Mouse (Mus musculus) frontal cortex, postnatal 10 days (tissue): ENCODE results near the gene Cldnd1.

Experiments
- DNase-seq, 2 experiments: peaks; one replicate each; pipeline ENCODE4 v3.0.0; 2022; ENCODE audit warnings: low spot score in 2 of 2, mixed read lengths in 1 of 2

The Cldnd1 gene

GRCm38 (mm10) chr16:58727477-58728131 is at the start of gene Cldnd1:
Cldnd1 (plus strand) TSS chr16:58727910.
- DNase-seq = peak; percentile 94

GRCm38 (mm10) chr16:58678660-58679059 is 49.0 kb upstream of the Cldnd1 start:
- DNase-seq = no peak

- no peak for DNase-seq
Measured at GRCm38 (mm10) chr16:58682046-58682445, 45.7 kb upstream of the Cldnd1 start.

DNA sequence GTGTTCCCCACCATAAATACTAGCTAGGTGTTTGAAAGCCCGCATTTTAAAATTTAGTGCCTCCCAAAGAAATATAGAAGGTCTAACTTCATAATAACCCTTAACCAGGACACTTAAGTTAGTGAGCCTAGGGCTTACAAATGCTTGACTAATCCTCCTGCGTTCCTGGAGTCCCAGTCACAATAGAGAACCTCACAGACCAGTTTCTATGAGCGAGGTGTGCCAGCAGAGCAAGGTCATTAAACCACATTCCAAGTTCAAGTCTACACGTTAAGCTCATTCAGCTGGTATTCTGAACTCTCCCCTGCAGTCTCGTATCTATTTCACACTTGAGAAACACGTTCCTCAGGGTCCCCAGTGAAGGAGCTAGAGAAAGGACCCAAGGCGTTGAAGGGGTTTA is 44.8 kb upstream of the Cldnd1 start:
- no peak for DNase-seq

DNA sequence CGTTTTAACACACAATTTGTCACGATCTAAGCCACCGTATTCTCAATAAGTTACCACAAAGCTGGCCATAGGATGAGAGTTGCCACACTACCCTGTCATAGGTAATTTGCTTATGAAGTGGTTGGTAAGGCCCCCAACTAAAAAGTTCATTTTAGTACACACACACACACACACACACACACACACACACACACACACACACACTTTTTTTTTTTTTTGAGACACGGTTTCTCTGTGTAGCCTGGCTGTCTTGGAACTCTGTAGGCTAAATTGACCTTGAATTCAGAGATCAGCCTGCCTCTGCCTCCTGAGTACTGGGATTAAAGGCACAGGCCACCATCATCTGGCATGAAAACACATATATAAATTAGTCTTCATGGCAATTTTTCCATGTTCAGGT is 43.8 kb upstream of the Cldnd1 start:
- DNase-seq = no peak

- no peak for DNase-seq
Measured at GRCm38 (mm10) chr16:58684537-58684936, 43.2 kb upstream of the Cldnd1 start.

DNA sequence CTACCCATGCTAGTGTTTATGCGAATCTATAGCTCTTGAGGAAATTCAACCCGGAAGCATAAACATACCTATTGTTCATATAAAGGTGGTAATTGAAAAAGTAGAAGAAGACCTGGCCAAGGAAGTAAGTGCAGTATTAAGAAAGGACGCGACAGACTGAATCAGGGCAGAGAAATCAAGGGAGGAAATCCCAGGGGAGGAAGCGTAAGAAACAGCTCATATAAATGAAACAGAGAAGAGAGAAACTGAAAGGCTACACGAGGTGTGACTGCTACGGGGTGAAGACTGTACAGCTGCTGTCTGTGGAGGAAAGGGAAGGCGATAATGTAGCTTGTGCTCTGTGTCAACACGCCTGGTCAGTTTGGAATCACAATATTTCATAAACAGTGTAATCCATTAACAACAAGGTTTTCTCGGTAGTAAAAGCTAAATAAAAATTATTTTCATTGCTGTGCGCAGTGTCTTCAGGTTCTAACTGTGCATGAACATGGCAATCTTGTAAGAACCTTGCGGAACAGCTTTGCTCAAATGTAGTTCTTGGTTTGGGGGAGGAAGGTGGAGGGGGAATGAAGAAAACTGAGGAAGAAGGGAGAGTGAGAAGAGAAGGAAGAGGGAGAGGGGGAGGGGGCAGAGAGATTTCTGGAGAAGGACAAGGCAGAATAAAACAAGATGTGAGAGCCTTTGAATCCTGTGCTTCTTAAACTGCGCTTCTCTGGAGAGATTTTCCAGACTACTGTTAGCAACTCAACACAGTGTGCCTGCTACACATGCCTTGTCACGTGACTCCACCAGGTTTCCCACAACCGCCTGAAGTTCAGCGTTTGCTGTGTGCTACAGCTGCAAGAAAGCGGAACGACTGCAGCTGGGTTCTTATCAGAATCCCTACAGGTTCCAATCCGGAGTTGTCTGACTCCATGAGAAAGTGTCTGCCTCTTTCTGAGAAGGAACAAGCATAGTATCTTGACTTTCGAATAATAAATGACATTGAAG is 41.9 kb upstream of the Cldnd1 start:
- DNase-seq = no peak

DNA sequence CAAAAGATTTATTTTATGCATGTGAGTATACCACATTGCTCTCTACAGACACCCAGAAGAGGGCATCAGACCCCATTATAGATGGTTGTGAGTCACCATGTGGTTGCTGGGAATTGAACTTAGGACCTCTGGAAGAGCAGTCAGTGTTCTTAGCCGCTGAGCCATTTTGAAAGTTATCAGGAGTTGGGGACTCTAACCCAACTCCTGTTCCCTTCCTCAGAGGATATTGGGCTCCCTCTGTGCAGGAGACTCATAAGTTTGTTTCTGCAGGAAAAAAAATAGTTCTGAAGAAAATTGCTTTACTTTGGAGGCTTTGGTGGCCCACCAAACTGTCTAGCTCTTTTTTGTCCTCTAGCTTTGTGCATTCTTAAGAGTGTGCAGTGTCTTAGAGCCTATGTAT is 39.2 kb upstream of the Cldnd1 start:
- DNase-seq = no peak

- no peak for DNase-seq
Measured at GRCm38 (mm10) chr16:58689555-58690169, 38.0 kb upstream of the Cldnd1 start.

DNA sequence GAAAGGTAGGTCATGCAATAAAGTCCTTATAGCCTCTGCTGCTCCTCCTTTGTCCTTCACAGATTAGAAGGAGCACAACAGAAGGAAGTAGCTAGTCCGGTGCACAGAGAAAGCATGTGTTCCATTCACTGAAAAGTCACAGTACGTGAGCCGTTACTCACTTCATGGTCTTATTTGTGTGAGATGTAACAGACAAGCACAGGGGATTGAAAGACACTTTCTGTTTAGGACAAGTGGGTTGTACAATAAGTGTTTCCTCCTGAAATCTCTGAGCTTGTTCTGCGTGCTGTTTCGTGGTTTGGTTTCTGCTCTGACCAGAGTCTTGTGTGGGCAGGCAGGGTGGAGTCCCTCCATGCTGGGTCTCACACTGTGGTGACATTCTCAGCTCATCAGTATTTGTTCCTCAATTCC is 37.4 kb upstream of the Cldnd1 start:
- DNase-seq = no peak

GRCm38 (mm10) chr16:58694091-58694490 is 33.6 kb upstream of the Cldnd1 start:
- no peak for DNase-seq

GRCm38 (mm10) chr16:58696796-58697195 is 30.9 kb upstream of the Cldnd1 start:
- no peak for DNase-seq

DNA sequence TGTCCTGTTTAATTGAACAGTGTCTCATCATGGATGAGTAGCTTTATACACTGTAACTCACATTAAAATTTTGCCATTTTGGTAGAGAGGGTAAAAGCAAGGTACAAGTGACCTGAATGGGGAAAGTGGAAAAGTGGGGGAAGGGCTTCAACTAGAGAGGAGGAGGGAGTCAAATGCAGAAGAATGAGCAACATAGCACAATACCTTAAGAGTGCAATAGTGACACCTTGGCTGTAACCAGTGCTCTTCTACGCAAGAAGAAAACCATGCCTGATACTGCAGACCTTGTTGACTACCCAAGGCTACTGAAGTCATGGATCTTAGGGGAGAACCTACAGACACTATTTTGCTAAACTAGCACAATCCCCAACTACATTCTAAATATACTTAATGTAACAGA is 30.4 kb upstream of the Cldnd1 start:
- DNase-seq = no peak

GRCm38 (mm10) chr16:58700174-58700573 is 27.5 kb upstream of the Cldnd1 start:
- DNase-seq = no peak

DNA sequence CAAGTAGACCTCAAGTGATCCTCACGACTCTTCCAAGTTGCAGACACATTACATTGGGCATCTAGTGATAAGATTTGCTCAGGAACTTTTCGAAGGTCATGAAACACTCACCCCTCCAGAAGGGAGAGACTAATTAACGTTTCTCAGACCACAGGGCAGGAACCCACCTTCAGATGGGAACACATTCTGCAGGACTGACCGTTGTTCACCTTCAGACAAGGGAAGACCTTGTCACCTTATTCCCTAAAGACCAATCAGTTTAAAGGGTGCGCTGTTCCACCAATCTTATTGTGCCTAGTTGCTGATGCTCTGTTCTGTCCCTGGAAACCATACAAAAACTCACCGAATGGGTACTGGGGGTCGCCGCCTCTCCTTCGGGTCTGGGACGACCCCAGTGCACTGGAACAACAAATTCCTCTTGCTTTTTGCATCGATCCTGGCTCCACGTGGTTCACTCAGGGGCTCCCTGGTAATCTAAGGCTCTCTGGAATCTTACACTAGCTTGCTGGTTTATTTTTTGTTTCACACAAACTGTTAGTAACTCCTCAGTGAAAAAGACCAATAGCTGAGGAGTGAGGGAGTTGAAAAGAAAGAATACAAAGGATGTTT is 26.8 kb upstream of the Cldnd1 start:
- no peak for DNase-seq

DNA sequence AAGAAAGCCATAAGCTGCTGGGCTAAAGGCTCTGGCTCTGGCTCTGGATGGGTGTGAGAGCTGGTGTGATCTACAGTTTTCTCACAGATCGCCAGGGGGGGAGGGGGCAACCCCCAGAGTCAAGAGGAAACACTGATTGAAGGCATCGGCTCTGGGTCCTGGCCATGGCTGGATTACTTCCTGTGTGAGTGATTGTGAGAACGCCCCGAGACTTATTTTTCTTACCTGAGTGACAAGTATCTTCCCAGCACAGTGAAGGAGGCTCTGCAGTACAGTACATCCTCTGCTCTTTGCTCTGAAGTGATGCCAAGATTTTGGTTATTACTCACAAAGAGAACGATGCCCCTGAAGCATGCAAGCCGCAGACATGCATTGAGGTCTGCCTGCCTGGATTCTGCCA is 25.9 kb upstream of the Cldnd1 start:
- DNase-seq = no peak

DNA sequence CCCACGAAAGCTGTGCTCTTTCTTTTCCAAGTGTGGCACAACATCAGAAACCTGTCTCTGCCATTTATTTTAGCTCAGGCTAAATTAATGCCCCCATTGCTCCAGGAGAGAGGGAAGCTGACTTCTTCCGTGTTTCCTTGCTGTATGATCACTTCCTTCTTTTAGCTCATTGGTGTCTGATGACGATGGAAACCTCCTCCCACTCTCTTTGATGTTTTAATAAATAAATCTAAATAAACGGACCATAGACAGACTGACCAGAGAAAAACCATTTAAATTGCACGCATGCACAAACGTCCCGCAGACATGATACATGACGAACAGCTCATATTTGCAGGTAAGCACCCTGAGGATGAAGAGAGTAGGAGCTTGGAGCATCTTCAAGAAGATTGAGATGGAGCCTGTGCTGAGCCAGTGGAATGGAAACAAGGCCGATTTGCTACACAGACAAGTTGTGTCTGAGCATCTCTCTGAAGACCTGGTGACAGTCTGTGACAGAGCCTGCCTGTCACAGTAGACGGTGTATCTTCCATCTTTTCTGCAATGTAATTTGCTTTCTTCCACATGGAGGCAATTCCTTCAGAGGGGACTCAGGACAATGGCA is 25.3 kb upstream of the Cldnd1 start:
- no peak for DNase-seq

DNA sequence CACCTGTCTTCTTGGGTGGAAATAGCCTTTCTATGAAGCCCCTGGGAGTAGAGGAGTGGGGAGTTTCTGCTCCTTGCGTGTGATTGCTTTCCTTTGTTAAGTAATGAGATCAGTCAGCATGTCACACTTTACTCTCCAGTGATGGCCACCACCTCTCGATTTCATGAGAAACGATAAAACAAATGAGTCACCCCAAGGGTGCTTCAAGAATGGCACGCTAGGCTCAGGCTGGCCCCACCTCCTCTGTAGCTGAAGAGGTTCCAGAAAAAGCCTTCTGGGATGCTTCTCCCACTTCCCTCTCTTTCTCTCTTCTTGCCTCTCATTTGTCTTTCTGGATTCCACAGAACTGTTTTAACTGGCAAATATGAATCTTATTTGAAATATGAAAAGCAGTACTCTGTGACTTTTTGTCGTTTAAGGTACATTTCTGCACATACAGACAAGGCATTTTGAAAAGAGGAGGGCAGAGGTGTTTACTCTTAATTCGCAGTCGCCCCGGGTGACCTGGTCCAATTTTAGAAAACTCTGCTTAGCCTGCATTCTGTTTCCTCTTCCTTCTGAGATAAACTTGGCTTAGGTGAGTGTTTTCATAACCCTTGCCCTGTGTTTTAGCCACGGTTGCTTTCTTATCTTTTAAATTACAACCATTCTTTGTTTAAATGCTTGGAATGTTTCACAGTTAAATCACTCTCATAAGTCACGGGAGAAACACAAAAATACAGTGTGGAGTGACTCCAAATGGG is 24.2 kb upstream of the Cldnd1 start:
- DNase-seq = no peak

DNA sequence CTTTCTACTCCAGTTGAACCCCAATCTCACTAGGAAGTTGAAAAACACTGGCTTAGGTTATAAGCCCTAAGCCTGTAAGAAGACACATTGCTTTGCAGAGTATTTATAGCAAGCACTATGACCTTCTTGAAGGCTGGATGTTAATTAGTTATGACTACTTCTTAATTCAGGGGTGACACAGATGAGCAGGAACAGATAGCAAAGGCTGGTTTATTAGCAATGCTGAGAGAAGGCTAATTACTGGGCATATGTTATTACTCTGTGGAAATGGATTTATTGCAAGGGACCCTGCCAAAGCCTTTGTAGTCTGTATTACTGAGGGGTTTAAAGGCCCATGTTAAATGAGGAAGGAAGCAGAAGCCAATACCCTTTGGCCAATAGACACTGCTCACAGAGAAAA is 22.7 kb upstream of the Cldnd1 start:
- no peak for DNase-seq

DNA sequence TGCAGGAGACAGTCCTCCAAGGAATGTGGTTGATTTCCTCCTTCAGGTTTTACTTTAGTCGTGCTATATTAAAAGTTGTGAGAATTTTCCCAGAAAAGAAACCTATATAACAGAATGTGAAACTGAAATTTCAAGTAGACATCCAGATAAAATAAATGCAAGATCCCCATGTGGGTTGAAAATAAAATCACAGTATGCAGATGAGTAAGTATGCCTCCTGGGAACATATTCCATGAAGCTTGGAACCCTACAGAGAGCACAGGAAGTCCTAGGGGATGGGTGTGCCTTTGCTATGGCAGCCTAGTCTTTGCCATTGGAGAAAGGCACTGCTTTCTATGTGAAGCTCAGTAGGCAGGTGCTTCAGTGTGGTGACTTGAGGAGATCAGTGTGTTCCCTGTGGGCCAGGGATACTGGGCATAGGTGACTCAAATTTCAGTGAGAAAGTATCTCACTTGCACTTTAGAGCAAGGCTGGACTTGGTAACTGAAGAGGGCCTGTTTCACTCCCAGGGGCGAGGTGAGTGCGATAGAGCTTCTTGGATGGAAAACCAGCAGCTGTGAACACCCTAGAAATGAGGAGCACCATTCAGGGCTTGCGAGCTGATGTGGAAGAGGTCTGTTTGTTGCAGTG is 20.3 kb upstream of the Cldnd1 start:
- no peak for DNase-seq
